Mouse (Mus musculus): ENCODE results near the gene Ptprg. TPM values are rescaled to one million over a fixed set of nuclear protein-coding genes. Genes with fewer than 3 reads are reported as not detected.

Ptprg gene
- 1.5 and 1.7 TPM in 2 replicates for polyA plus RNA-seq (2015; fragmentation: Nextera tagmentation; extraction: Ambion mirVana)

DNA sequence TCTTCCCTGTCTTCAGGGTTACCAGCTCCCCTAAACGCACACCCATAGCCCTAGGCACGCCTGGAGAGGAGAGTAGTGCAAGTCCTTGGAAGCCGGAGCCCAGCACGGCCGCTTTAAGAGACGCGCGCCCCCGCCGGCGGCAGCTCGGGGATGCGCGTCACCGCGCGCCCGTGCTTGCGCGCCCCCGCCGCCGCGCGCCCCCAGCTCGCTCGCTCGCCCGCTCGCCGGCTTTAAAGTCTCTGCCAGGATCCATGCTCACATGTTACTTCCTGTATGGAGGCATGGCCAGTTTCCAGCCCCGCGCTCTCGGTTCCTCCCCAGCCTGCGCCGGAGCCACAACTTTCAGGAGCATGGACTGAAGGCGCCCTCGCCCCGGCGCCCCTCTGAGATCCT, at the start of gene Ptprg:
Gene Ptprg, plus strand, starts transcription at position 260 of the 393 bp plus-strand sequence.
- Histone ChIP-seq H3K4me2 (ENCODE audit: low read depth, low read length) (peak within 1 kb of the TSS; percentile 66), H3K4me1 (ENCODE audit: control insufficient read depth, low read depth, low read length) (no peaks in the 10 kb centered on the region), H3K36me3 (ENCODE audit: control insufficient read depth, insufficient read depth) (no peaks in the 10 kb centered on the region), H3K9me3 (replicated peaks; ENCODE audit: control insufficient read depth, low read length) (no peaks in the 10 kb centered on the region), H3K4me3 (ENCODE audit: low read depth, low read length) (peak within 1 kb of the TSS; percentile 62), H3K27ac (ENCODE audit: low read length) (peak within 1 kb of the TSS; percentile 72), H3K27me3 (ENCODE audit: control insufficient read depth, insufficient read depth, low read depth, low read length) (peaks cover 46% of the 10 kb centered on the region), H3K9ac (ENCODE audit: low read depth, low read length) (peak within 1 kb of the TSS; percentile 57)
- under 1% methylated on average over 40 of the region's 40 CpGs for WGBS (ENCODE audit: insufficient replicate concordance)
- ATAC-seq (ENCODE audit: low read depth), result peak; percentile 80

DNA sequence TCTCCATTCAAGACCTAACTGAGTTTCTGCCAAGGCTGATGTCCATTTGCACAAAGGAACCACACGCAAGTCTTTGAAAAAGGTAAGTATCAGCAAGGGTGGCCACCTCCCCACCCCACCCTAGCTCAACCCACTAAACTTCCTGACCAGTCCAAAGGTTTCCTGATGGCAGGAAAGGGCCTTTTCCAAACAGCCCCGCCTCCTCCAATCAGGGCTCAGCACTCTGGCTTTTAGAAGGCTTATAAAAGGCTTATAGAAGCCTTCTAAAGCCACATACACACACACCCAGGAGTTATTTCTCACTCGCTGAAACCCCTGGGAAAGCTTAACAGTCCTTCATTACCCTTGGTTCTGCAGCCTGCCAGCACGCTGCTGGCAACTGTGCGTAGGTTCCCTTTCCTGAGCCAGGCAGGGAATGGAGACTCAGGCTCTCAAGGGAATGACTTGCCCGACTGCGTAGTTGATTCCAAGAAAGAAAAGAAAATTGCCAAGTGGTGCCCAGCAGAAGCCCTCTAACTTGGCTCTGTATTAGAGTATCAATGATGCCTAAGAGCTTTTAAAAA, 49.4 kb upstream of the Ptprg start:
- H3K27ac ChIP-seq (ENCODE audit: low read length), result no peak overlapping the region
- 47% methylated on average over 7 of the region's 7 CpGs for WGBS (ENCODE audit: insufficient replicate concordance)
- no peak overlapping the region for H3K4me2 ChIP-seq (ENCODE audit: low read depth, low read length)
- no peaks in the 10 kb centered on the region for H3K9me3 ChIP-seq (replicated peaks; ENCODE audit: control insufficient read depth, low read length)
- H3K4me1 ChIP-seq (ENCODE audit: control insufficient read depth, low read depth, low read length), result no peaks in the 10 kb centered on the region
- ATAC-seq (ENCODE audit: low read depth), result no peak
- no peaks in the 10 kb centered on the region for H3K27me3 ChIP-seq (ENCODE audit: control insufficient read depth, insufficient read depth, low read depth, low read length)
- H3K36me3 ChIP-seq (ENCODE audit: control insufficient read depth, insufficient read depth), result no peaks in the 10 kb centered on the region
- no peak overlapping the region for H3K4me3 ChIP-seq (ENCODE audit: low read depth, low read length)
- H3K9ac ChIP-seq (ENCODE audit: low read depth, low read length), result no peak overlapping the region

DNA sequence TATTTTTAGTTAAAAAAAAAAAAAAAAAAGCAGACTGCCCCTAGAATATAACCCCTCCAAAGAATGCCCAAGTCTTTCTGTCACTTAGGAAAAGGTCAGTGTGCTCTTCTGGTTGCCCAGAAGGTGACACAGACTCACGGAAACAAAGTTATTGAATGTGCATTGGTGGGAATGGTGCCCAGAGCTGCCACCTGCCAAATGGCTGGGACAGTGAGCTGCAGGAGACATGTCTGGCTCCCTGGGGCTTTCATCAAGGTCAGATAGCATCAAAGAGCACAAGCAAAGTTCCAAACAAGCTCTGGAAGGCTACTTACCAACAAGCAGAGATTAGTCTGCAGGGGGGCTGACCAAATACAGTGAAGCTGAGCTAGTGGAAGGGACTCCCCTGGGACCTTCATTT, 43.2 kb upstream of the Ptprg start:
- no peaks in the 10 kb centered on the region for H3K36me3 ChIP-seq (ENCODE audit: control insufficient read depth, insufficient read depth)
- H3K27me3 ChIP-seq (ENCODE audit: control insufficient read depth, insufficient read depth, low read depth, low read length), result no peaks in the 10 kb centered on the region
- no peak overlapping the region for H3K27ac ChIP-seq (ENCODE audit: low read length)
- no peaks in the 10 kb centered on the region for H3K9me3 ChIP-seq (replicated peaks; ENCODE audit: control insufficient read depth, low read length)
- no peak overlapping the region for H3K4me3 ChIP-seq (ENCODE audit: low read depth, low read length)
- H3K4me1 ChIP-seq (ENCODE audit: control insufficient read depth, low read depth, low read length), result no peaks in the 10 kb centered on the region
- no peak for ATAC-seq (ENCODE audit: low read depth)
- H3K4me2 ChIP-seq (ENCODE audit: low read depth, low read length), result no peak overlapping the region
- WGBS (ENCODE audit: insufficient replicate concordance), result 43% methylated on average over 1 of the region's 1 CpGs
- H3K9ac ChIP-seq (ENCODE audit: low read depth, low read length), result no peak overlapping the region

DNA sequence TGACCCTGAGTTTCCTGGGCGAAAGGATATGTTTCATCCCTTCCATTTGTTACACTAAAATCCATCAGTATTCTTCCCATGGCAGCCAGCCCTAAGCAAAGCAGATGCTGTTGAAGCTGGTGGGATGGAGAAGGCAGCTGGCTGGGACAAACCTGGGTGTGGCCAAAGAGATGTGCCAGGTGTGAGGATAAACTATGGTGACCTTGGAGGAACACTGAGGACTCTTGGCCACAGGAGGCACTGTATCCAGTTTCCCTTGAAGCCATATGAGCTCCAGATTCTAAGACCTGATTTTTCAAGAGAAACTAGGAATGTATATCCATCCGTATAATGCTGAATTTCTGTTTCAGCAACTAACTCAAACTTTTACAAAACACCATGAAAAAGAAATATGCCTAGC, 34.2 kb upstream of the Ptprg start:
- no peak overlapping the region for H3K27ac ChIP-seq (ENCODE audit: low read length)
- H3K4me1 ChIP-seq (ENCODE audit: control insufficient read depth, low read depth, low read length), result no peaks in the 10 kb centered on the region
- H3K4me2 ChIP-seq (ENCODE audit: low read depth, low read length), result no peak overlapping the region
- 59% methylated on average over 2 of the region's 2 CpGs for whole genome bisulfite sequencing (ENCODE audit: insufficient replicate concordance)
- H3K36me3 ChIP-seq (ENCODE audit: control insufficient read depth, insufficient read depth), result no peaks in the 10 kb centered on the region
- ATAC-seq (ENCODE audit: low read depth), result no peak
- no peak overlapping the region for H3K9ac ChIP-seq (ENCODE audit: low read depth, low read length)
- H3K9me3 ChIP-seq (replicated peaks; ENCODE audit: control insufficient read depth, low read length), result no peaks in the 10 kb centered on the region
- H3K4me3 ChIP-seq (ENCODE audit: low read depth, low read length), result no peak overlapping the region
- H3K27me3 ChIP-seq (ENCODE audit: control insufficient read depth, insufficient read depth, low read depth, low read length), result no peaks in the 10 kb centered on the region

DNA sequence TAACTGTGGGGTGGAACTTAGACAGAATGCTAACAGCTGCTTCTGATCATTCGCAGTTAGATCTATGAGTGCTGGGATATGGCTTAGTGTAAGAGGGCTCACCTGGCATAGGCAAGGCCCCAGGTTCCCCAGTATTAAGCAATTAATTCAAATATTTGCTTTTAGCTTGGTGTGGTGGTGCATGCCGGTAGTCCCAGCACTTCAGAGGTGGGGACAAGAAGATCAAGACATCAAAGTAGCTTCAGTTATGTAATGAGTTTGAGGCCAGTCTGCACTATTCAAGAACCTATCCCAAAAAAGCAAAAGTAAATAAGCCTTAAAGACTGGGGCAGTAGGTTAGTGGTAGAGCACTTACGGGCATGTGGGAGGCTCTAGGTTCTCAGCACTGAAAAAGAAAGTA, 30.3 kb upstream of the Ptprg start:
- no peaks in the 10 kb centered on the region for H3K27me3 ChIP-seq (ENCODE audit: control insufficient read depth, insufficient read depth, low read depth, low read length)
- H3K4me2 ChIP-seq (ENCODE audit: low read depth, low read length), result no peak overlapping the region
- H3K9me3 ChIP-seq (replicated peaks; ENCODE audit: control insufficient read depth, low read length), result no peaks in the 10 kb centered on the region
- ATAC-seq (ENCODE audit: low read depth), result peak; percentile 87
- no peaks in the 10 kb centered on the region for H3K36me3 ChIP-seq (ENCODE audit: control insufficient read depth, insufficient read depth)
- H3K27ac ChIP-seq (ENCODE audit: low read length), result no peak overlapping the region
- H3K4me1 ChIP-seq (ENCODE audit: control insufficient read depth, low read depth, low read length), result no peaks in the 10 kb centered on the region
- 62% methylated on average over 3 of the region's 3 CpGs for WGBS (ENCODE audit: insufficient replicate concordance)
- no peak overlapping the region for H3K4me3 ChIP-seq (ENCODE audit: low read depth, low read length)
- H3K9ac ChIP-seq (ENCODE audit: low read depth, low read length), result no peak overlapping the region

DNA sequence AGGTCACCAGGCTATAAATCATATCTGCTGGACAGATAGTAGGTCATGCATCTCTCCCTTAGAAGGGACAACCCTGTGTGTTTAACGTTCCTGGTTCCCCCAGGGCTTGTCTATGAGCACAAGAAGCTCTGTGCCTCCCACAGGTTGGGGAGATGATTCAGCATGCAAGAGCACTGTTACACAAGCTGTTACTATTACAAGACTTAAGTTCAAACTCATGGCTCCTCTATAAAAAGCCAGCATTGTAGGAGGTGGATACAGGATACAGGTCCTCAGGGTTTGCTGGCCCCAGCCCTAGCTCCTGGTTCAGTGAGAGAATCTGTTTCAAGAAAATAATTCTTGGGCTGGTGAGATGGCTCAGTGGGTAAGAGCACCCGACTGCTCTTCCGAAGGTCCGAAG, 23.7 kb upstream of the Ptprg start:
- Histone ChIP-seq H3K36me3 (ENCODE audit: control insufficient read depth, insufficient read depth) (no peaks in the 10 kb centered on the region), H3K27me3 (ENCODE audit: control insufficient read depth, insufficient read depth, low read depth, low read length) (no peaks in the 10 kb centered on the region), H3K9me3 (replicated peaks; ENCODE audit: control insufficient read depth, low read length) (no peaks in the 10 kb centered on the region), H3K27ac (ENCODE audit: low read length) (no peak overlapping the region), H3K9ac (ENCODE audit: low read depth, low read length) (no peak overlapping the region), H3K4me1 (ENCODE audit: control insufficient read depth, low read depth, low read length) (no peaks in the 10 kb centered on the region), H3K4me2 (ENCODE audit: low read depth, low read length) (no peak overlapping the region), H3K4me3 (ENCODE audit: low read depth, low read length) (no peak overlapping the region)
- 65% methylated on average over 4 of the region's 4 CpGs for WGBS (ENCODE audit: insufficient replicate concordance)
- ATAC-seq (ENCODE audit: low read depth), result no peak

DNA sequence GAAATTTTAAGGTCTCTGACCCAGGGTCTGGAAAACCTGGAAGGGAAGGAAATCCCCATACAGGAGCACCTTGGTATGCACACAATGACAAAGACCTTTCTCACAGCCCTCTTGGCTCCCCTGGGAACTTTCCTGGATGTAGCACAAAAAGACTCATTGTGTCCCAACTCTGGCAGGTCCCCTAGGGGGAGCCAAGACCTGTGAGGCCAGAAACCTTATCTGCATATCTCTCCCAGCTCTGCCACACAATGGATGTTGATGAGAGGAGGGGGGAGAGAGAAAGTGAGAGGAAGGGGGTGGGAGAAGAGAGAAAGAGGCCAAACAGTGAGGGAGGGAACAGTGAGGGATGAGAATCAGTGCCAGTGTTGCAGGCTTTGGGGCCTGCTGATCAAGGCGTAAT, 18.9 kb upstream of the Ptprg start:
- no peak overlapping the region for H3K4me2 ChIP-seq (ENCODE audit: low read depth, low read length)
- H3K4me1 ChIP-seq (ENCODE audit: control insufficient read depth, low read depth, low read length), result no peaks in the 10 kb centered on the region
- H3K9ac ChIP-seq (ENCODE audit: low read depth, low read length), result no peak overlapping the region
- H3K9me3 ChIP-seq (replicated peaks; ENCODE audit: control insufficient read depth, low read length), result no peaks in the 10 kb centered on the region
- H3K27me3 ChIP-seq (ENCODE audit: control insufficient read depth, insufficient read depth, low read depth, low read length), result no peaks in the 10 kb centered on the region
- ATAC-seq (ENCODE audit: low read depth), result no peak
- H3K36me3 ChIP-seq (ENCODE audit: control insufficient read depth, insufficient read depth), result no peaks in the 10 kb centered on the region
- 60% methylated on average over 1 of the region's 1 CpGs for WGBS (ENCODE audit: insufficient replicate concordance)
- H3K27ac ChIP-seq (ENCODE audit: low read length), result no peak overlapping the region
- H3K4me3 ChIP-seq (ENCODE audit: low read depth, low read length), result no peak overlapping the region

DNA sequence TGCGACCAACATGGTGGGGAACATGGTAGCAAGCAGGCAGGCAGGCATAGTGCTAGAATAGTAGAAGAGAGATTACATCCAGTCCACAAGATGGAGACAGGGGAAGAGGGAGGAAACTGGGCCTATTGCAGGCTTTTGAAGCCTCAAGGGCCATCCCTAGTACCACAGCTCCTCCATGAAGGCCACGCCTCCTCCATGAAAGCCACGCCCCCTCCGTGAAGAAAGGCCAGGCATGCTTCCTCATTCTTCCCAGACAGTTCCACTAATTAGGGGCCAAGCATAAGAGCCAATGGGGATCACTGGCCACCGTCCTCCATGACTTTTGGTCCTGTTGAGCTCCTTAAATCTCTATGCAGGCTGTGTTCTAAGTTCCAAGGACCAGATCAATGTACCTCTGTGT, 17.2 kb upstream of the Ptprg start:
- ATAC-seq (ENCODE audit: low read depth), result no peak
- Histone ChIP-seq H3K27ac (ENCODE audit: low read length) (no peak overlapping the region), H3K27me3 (ENCODE audit: control insufficient read depth, insufficient read depth, low read depth, low read length) (no peaks in the 10 kb centered on the region), H3K4me1 (ENCODE audit: control insufficient read depth, low read depth, low read length) (no peaks in the 10 kb centered on the region), H3K36me3 (ENCODE audit: control insufficient read depth, insufficient read depth) (no peaks in the 10 kb centered on the region), H3K9me3 (replicated peaks; ENCODE audit: control insufficient read depth, low read length) (no peaks in the 10 kb centered on the region), H3K4me2 (ENCODE audit: low read depth, low read length) (no peak overlapping the region), H3K9ac (ENCODE audit: low read depth, low read length) (no peak overlapping the region), H3K4me3 (ENCODE audit: low read depth, low read length) (no peak overlapping the region)
- 50% methylated on average over 5 of the region's 5 CpGs for WGBS (ENCODE audit: insufficient replicate concordance)

DNA sequence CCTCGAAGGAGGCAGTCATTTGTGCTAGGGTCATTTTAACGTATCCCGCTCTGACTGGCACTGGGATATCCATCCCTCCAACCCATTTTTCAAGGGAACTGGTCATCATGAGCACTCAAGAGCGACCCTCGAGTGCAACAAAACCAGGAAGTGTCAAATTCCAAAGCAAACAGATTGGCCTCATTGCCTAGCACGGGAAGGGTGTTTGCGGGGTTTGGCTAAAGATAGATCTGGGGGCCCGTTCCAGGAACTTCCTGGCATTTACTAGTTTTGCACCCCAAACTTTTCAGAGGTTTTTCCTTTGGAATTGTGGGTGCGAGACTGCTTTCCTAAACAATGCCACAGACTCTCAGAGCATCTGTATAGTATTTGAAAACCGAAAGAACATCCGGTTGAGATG, 1.4 kb upstream of the Ptprg start:
- no peaks in the 10 kb centered on the region for H3K4me1 ChIP-seq (ENCODE audit: control insufficient read depth, low read depth, low read length)
- no peak overlapping the region for H3K9ac ChIP-seq (ENCODE audit: low read depth, low read length)
- WGBS (ENCODE audit: insufficient replicate concordance), result 8% methylated on average over 11 of the region's 11 CpGs
- H3K27ac ChIP-seq (ENCODE audit: low read length), result no peak overlapping the region
- ATAC-seq (ENCODE audit: low read depth), result no peak
- H3K4me2 ChIP-seq (ENCODE audit: low read depth, low read length), result peak overlapping the region; percentile 66
- H3K4me3 ChIP-seq (ENCODE audit: low read depth, low read length), result peak overlapping the region; percentile 62
- no peaks in the 10 kb centered on the region for H3K36me3 ChIP-seq (ENCODE audit: control insufficient read depth, insufficient read depth)
- no peaks in the 10 kb centered on the region for H3K9me3 ChIP-seq (replicated peaks; ENCODE audit: control insufficient read depth, low read length)
- H3K27me3 ChIP-seq (ENCODE audit: control insufficient read depth, insufficient read depth, low read depth, low read length), result peaks cover 46% of the 10 kb centered on the region
